Mouse (Mus musculus): ENCODE data around the gene Spred1.

The Spred1 gene

GRCm38 (mm10) chr2:117121212-117121983, at the start of gene Spred1:
Gene Spred1, plus strand, starts transcription at chr2:117121374.
- no peak for DNase-seq (ENCODE audit: low spot score in 2 of 2)

- no peak for DNase-seq (ENCODE audit: low spot score in 2 of 2)
Measured at GRCm38 (mm10) chr2:117071596-117071995, 49.6 kb upstream of the Spred1 start.

DNA sequence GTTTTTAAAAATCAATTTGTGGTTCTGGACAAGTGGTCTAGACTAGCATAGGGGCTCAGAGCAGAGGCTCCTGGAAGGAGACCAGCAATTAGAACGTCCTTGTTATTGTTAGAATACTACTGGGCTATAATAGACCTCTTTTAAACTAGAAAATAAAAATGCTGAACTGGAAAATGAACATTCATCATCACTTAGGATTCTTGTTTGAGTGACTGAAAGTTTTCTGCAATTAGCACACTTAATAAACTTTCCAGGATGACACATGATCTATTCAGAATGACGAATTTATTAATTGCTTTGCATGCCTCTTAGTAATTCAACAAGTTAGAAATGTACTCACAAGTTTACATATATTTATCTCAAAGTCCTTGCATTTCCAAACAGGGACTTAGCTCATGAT, 42.5 kb upstream of the Spred1 start:
- DNase-seq (ENCODE audit: low spot score in 2 of 2): no peak

GRCm38 (mm10) chr2:117079621-117080020, 41.6 kb upstream of the Spred1 start:
- DNase-seq (ENCODE audit: low spot score in 2 of 2): no peak

DNA sequence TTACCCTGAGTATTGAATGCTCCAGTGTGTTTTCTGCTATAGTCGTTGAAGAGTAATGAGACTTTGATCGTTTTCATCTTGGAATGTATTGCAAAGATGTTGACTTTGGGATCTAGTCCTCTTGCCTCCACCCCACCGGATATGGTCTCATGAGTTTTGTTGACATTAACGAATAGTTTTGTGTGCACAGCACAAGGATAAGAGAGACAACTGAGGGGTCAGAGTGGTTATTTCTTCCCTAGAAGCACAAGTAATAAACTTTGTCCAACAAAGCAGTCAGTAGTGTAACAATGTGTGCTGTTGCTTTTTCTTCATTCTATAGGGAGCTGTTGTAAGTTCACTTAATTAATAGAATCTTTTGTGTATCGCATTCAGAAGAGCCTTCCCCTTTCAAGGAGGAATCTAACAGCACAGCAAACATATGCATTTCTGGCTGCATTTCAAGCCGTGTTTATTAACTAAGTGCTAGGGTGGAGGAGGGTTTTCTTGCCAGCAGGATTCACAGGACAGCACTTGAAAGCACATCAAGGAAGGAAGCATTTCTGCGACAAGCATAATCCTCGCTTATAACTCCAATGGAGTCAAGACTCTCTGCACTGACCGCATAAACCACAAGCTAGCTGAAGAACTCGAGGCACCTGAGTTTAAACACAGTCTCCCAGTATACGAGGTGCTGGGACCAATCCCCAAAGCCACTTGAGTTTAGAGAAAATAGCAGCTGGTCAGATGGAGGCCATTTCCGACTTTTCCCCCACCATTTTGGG, 35.0 kb upstream of the Spred1 start:
- no peak for DNase-seq (ENCODE audit: low spot score in 2 of 2)

GRCm38 (mm10) chr2:117086766-117087457, 34.3 kb upstream of the Spred1 start:
- no peak for DNase-seq (ENCODE audit: low spot score in 2 of 2)

GRCm38 (mm10) chr2:117087458-117087820, 33.7 kb upstream of the Spred1 start:
- no peak for DNase-seq (ENCODE audit: low spot score in 2 of 2)

DNA sequence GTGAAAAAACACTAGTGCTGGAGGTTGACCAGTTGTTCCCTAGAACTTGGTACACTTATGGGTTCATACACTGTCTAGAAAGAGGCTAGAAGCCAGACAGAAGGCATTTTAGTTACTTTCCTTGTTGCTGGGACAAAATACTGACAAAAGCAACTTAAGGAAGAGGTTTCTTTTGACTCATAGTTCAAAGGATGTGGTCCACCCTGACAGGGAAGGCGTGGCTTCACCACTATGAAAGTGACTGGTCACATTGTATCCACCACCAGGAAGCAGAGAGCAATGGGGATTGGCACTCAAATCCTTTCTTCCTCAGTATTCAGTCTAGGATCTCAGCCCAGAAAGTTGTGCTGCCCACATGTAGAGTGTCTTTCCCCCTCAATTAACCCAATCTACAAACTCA, 31.7 kb upstream of the Spred1 start:
- no peak for DNase-seq (ENCODE audit: low spot score in 2 of 2)

GRCm38 (mm10) chr2:117090061-117090460, 31.1 kb upstream of the Spred1 start:
- DNase-seq (ENCODE audit: low spot score in 2 of 2): no peak

DNA sequence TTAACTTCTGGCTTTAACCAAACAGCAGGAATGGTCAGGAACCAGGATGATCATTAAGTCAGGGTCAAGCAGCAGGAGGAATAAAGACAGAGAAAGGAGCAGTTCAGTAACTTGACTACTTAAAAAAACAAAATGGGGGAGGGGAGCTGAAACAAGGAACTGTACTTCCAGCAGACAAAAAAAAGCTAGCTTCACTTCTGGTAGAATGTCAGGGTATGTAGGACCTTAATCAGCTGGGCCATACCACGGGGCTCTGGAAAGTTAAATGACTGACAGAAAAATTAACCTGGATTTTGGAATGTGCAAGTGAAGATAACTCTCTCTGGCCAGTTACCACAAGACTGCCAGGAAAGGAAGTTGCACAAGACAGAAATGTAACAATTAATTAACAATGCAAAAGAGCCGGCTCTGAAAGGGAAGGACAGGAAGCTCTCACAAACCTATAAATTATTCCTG, 28.2 kb upstream of the Spred1 start:
- DNase-seq (ENCODE audit: low spot score in 2 of 2): no peak

- no peak for DNase-seq (ENCODE audit: low spot score in 2 of 2)
Measured at GRCm38 (mm10) chr2:117095491-117095890, 25.7 kb upstream of the Spred1 start.

DNA sequence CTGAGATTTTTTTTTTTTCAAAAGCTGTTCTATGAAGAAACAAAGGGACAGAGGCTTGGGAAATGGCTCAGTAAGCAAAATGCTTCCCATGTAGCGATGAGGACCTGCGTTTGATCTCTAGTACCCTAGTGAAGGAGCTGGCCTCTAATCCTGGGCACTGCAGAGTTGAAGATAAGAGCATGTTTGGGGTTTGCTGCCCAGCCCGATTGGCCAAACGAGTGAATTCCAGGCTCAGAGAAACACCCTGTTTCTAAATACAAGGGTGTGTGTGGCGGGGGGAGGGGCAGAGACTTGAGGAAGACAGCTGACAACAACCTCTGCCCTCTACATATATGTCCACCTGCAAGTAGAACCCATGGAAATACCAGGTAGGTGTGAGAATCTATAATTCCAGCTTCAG, 23.9 kb upstream of the Spred1 start:
- no peak for DNase-seq (ENCODE audit: low spot score in 2 of 2)

DNA sequence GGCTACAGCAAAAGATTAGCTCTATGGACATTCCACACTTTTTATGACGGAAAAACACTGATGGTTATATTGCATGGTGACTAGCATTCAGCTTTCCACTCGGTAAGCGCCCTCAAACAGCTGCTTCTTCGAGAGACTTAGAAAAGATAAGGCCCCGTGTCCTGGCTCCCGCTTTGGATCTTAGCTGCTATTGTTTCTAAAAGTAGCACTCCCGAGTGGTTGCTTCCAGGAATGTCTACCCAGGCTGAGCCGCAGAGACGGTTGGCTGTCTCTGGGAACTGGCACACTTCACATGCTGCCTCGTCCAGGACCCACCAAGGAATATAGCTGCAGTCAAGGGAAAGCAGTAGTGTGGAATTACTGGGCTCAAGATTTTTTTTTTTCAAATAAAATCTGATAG, 21.9 kb upstream of the Spred1 start:
- no peak for DNase-seq (ENCODE audit: low spot score in 2 of 2)

DNA sequence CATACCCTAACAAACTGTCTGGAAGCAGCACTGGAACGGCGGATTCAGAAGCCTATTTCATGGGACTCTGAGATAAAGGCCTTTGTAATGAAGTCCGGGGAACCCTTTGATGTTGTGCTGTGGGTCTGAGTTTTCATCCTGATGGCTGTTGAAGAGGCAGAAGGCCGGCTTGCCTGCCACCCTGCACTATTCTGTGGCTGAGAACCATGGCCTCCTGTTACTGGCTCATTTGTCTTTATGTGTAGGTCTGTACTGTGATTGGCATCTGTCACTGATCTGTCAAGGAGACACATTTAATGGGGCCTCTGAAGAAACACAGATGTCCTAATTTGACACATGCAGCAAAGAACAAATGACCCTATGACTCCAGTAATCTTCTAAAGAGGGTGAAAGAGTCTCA, 17.7 kb upstream of the Spred1 start:
- DNase-seq (ENCODE audit: low spot score in 2 of 2): no peak

DNA sequence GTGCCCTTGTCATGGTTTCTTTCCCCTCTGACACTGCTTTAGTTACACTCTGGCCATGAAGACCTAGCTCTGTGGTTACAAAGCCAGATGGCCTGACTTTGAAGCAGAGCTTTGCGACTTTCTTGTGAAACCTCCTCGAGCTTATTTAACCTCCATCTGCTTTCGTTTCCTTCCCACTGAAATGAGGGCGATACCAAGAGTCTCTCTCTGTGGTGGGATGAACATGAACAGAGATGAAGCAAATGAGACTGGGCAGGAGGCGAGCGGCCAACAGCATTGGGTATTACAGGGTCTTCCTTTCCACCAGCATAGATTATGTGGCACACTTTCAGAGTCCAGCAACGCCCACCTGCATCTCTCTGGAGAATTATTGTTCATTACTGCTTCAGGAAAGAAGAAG, 15.8 kb upstream of the Spred1 start:
- DNase-seq (ENCODE audit: low spot score in 2 of 2): no peak

- DNase-seq (ENCODE audit: low spot score in 2 of 2): no peak
Measured at GRCm38 (mm10) chr2:117108059-117108458, 13.1 kb upstream of the Spred1 start.

DNA sequence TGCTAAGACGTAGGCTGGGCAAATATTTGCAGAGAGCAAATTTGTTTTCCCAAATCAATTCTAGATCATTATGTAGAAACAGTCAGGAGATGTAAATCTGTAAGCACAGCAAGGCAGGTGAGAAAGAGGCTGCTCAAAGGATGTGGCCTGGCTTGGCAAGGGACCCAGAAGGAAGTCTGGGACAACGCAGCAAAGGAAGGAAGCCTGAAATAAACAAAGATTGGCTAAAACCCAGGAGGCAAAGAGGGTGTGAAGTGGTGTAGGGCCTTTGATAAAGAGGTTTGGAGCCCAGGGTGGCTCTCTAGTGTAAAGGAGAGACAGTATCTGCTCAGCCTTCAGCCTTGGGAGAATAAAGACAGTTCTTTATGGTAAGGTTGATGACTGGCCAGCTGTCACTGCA, 11.9 kb upstream of the Spred1 start:
- no peak for DNase-seq (ENCODE audit: low spot score in 2 of 2)

GRCm38 (mm10) chr2:117110355-117110866, 10.8 kb upstream of the Spred1 start:
- DNase-seq (ENCODE audit: low spot score in 2 of 2): no peak

GRCm38 (mm10) chr2:117113262-117113661, 7.9 kb upstream of the Spred1 start:
- no peak for DNase-seq (ENCODE audit: low spot score in 2 of 2)

- DNase-seq (ENCODE audit: low spot score in 2 of 2): no peak
Measured at GRCm38 (mm10) chr2:117113762-117114161, 7.4 kb upstream of the Spred1 start.

DNA sequence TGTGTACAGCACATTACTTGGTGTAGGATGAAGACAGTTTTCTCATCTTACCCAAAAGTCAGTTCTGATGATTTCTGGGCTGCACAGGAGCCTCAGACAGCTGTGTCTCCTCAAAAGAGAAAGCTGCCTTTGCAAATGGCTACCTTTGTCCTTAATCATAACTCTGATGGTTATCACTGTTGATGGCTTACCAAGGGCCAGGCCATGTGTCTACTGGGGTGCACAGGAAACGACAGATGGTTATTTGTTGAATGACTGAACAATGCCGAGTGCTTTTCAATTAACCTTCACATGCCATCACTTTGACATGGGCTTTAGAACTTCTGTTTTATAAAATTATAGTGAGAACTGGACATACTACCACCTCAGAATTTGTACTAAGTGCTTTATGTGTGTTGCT, 2.7 kb upstream of the Spred1 start:
- DNase-seq (ENCODE audit: low spot score in 2 of 2): no peak
